Mouse (Mus musculus) heart, embryonic 10.5 days (tissue): ENCODE results near the gene Zdhhc13. TPM values are rescaled to one million over a fixed set of nuclear protein-coding genes. Genes with fewer than 3 reads are reported as not detected.

Experiments used
- DNase-seq: peaks from one replicate; pipeline ENCODE4 v3.0.0-alpha.2; 2017; ENCODE audit warnings: low spot score
- H3K27ac ChIP-seq: fragments of 300-500 bp; sonication (generic); 2 replicates; pipeline ENCODE4 v1.5.1; 2016; ENCODE audit warnings: mild to moderate bottlenecking
- H3K27me3 ChIP-seq: fragments of 300-500 bp; sonication (generic); 2 replicates; pipeline ENCODE4 v1.6.1; 2016; ENCODE audit warnings: mild to moderate bottlenecking; ENCODE audit not compliant: poor library complexity, insufficient read depth, severe bottlenecking
- H3K36me3 ChIP-seq: fragments of 300-500 bp; sonication (generic); 2 replicates; pipeline ENCODE4 v1.6.1; 2016; ENCODE audit warnings: mild to moderate bottlenecking, moderate library complexity
- H3K4me1 ChIP-seq: fragments of 300-500 bp; sonication (generic); 2 replicates; pipeline ENCODE4 v1.6.1; 2016; ENCODE audit warnings: mild to moderate bottlenecking
- H3K4me3 ChIP-seq: fragments of 300-500 bp; sonication (generic); 2 replicates; pipeline ENCODE4 v1.5.1; 2016; ENCODE audit warnings: mild to moderate bottlenecking, moderate library complexity
- H3K9me3 ChIP-seq: fragments of 300-500 bp; sonication (generic); 2 replicates; pipeline ENCODE4 v1.6.1; 2016; ENCODE audit warnings: mild to moderate bottlenecking, moderate library complexity
- WGBS: fragments of 180-500 bp; shearing (Covaris S2); methylation state at CpG from one replicate; pipeline ENCODE4 v1.1.7; 2016; 5-methylcytosine and 5-hydroxymethylcytosine counted together
- polyA plus RNA-seq: library from polyadenylated mRNA; unstranded; fragments of >200 nt; fragmentation: Nextera tagmentation; extraction: Ambion mirVana; gene quantifications from 2 replicates; pipeline ENCODE4 v1.2.1, GENCODE M21; 2016

Zdhhc13 gene
- polyA plus RNA-seq, 1 experiment from 2014 or later: 34.8 TPM

DNA sequence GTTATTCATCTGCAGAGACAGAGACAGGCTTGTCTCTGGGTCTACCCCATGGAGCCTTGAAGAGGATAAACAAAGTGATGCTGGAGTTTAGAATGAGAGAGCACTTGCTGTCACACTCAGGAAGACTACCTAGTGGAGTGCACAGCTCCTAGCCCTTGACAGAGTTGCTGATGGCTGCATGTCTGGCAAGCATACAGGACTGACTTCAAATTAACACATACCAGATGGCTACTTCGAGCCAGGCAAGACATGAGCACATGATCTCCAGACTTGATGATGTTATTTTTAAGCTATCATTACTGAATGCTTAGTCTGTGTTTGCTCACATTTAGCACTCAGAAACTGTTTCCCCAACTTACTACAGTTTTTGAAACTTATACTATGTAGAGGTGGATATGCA is 19.1 kb upstream of the Zdhhc13 start:
- WGBS: 41% methylated on average over 1 of the region's 1 CpGs
- no peak overlapping the region for H3K4me3 ChIP-seq
- H3K27ac ChIP-seq: no peak overlapping the region
- H3K27me3 ChIP-seq: no peaks in the 10 kb centered on the region
- H3K9me3 ChIP-seq: no peaks in the 10 kb centered on the region
- H3K36me3 ChIP-seq: no peaks in the 10 kb centered on the region
- no peaks in the 10 kb centered on the region for H3K4me1 ChIP-seq
- no peak for DNase-seq

DNA sequence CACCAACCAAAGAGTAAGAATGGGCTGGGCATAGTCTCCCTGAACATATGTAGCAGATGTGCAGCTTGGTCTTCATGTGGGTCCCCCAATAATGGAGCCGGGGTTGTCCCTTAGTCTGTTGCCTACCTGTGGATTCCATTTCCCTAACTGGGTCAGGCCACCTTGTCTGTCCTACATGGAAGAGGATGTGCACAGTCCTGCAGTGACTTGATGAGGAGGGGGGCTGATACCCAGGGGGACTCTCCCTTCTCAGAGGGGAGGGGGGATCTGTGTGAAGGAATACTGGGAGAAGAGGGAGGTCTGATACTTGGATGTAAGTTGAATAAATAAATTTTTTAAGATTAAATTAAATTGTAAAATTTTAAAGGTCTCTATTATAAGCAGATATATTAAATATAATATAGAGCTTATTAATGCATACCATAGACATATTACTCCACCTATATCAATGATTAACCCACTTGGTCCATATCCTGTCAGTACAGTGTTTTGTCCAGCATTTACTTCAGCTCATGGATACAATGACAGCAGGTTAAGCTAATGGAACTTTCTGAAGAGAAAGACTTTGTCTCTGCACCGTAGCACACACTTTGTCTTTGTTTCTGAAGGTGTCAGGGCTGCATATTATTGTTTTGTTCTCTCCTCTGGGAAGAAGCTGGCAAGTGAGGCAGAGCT is 16.6 kb upstream of the Zdhhc13 start:
- Histone ChIP-seq H3K27ac (no peak overlapping the region), H3K4me3 (no peak overlapping the region), H3K27me3 (no peaks in the 10 kb centered on the region), H3K36me3 (no peaks in the 10 kb centered on the region), H3K4me1 (no peaks in the 10 kb centered on the region), H3K9me3 (no peaks in the 10 kb centered on the region)
- DNase-seq: no peak
- WGBS: 91% methylated on average over 2 of the region's 2 CpGs

DNA sequence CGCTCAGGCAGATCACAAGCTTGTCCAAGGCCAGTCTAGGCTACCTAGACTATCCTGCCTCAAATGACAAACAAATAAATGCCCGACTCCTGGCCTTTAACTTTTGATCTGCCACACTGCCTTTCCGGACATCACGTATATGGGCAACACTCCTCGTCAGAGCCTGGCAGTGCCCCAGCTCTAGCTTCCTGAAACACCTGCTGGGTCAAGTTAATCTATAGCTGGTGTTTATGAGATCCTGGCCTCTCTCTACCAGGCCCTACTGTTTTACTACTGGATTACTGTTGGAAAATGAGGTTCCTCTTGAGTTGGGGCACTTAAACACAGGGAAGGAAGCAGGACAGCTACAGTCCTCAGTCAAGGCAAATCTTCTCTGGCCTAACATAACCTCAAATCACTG is 15.5 kb upstream of the Zdhhc13 start:
- H3K4me3 ChIP-seq: no peak overlapping the region
- no peak for DNase-seq
- H3K4me1 ChIP-seq: no peaks in the 10 kb centered on the region
- WGBS: 84% methylated on average over 5 of the region's 5 CpGs
- H3K9me3 ChIP-seq: no peaks in the 10 kb centered on the region
- no peak overlapping the region for H3K27ac ChIP-seq
- no peaks in the 10 kb centered on the region for H3K36me3 ChIP-seq
- H3K27me3 ChIP-seq: no peaks in the 10 kb centered on the region

DNA sequence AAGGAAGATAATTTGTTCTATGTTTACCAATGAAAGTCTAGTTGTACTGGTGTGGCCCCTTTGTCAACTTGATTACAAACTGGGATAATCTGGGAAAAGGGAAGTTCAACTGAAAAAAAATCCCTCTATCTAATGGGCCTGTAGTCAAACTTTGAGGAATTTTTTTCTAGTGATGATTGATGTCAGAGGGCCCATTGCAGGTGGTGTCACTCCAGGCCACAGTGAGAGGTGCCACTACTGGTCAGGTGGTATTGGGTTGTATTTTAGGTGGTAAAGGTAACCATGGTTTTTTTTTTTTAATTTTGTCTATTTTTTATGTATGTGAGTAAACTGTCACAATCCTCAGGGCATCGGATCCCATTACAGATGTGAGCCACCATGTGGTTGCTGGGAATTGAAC is 14.2 kb upstream of the Zdhhc13 start:
- H3K27ac ChIP-seq: no peak overlapping the region
- 95% methylated on average over 1 of the region's 1 CpGs for WGBS
- H3K36me3 ChIP-seq: no peaks in the 10 kb centered on the region
- no peak overlapping the region for H3K4me3 ChIP-seq
- no peaks in the 10 kb centered on the region for H3K27me3 ChIP-seq
- no peaks in the 10 kb centered on the region for H3K9me3 ChIP-seq
- H3K4me1 ChIP-seq: no peaks in the 10 kb centered on the region
- DNase-seq: no peak

DNA sequence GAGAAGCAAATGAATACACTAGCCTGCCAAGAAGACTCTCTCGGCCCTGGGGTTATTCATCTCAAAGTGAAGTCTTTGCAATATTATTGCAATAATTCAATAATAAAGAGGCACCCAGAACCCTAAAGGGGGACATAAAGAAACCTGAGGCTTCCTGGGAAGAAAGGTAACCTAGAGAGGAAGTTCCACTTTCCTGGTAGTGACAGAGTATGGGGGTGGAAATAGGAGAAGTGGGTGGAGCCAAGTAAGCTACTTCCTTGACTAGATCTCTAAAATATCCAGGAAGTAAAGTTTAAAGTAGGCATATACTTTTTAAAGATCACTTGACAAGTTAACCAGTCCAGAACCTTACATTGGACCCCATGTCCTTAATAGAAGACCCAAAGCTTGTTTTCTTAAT is 13.4 kb upstream of the Zdhhc13 start:
- WGBS: 89% methylated on average over 1 of the region's 1 CpGs
- DNase-seq: no peak

DNA sequence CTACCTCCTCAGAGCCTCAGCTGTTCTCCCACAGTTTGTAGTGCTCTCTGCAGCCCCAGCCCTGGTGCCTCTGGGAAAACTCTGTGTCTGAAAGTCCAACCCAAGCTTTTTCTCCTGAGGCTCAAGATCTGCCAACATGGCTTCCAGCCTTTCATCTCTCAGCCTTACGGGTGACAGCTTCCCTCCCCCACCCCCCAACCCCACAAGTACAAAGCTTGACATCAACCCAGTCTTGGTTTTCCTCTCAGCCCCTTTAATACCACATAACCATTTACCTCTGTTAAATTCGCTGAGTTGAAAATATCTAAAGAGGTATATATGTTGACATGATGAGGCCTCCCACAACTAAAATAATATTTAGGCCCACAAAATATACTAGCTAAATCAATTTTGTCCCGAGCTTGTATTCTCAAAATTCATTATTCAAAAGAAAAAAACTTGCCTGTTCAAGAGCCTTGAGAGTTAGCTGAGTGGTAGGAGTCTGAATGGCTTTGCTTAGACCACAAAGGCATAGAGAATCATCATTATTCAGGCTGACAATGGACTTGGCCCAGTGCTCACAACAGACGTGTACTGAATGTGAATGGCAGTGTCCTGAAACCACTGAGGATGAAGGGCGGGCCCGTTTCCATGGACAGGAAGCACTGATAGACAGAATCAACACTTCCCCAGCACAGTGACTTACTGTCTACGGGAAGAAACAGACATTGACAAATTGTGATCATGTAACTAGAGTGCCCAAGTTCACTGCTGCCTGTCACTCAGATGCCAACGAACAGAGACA is 10.9 kb upstream of the Zdhhc13 start:
- Histone ChIP-seq H3K36me3 (no peaks in the 10 kb centered on the region), H3K4me1 (no peaks in the 10 kb centered on the region), H3K4me3 (no peak overlapping the region), H3K27ac (no peak overlapping the region), H3K27me3 (no peaks in the 10 kb centered on the region), H3K9me3 (no peaks in the 10 kb centered on the region)
- 63% methylated on average over 8 of the region's 8 CpGs for WGBS
- DNase-seq: no peak

More for the DNA sequence above, 13.4 kb upstream of the Zdhhc13 start:
- no peaks in the 10 kb centered on the region for H3K27me3 ChIP-seq
- no peaks in the 10 kb centered on the region for H3K36me3 ChIP-seq
- no peaks in the 10 kb centered on the region for H3K4me1 ChIP-seq
- H3K4me3 ChIP-seq: no peak overlapping the region
- H3K9me3 ChIP-seq: no peaks in the 10 kb centered on the region
- H3K27ac ChIP-seq: no peak overlapping the region

DNA sequence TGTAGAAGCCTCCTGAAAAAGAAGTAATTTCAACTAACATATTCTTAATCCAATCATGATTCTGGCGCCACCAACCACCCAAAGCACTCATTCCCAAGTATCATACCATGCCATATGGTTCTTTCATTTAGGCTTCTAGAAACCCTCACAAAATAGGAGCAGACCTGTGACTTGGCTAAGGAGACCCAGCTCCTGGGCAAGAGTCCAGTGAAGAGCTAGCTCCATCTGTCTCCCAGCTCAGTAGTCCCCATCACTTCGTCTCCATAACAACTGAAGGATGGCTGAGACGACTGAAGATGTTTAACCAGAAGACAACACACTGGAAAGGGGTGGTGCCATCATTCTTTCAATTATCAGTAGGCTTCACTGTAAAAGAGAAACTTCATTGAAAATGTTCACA is 9.7 kb upstream of the Zdhhc13 start:
- no peak overlapping the region for H3K4me3 ChIP-seq
- no peak overlapping the region for H3K27ac ChIP-seq
- H3K4me1 ChIP-seq: no peaks in the 10 kb centered on the region
- no peaks in the 10 kb centered on the region for H3K9me3 ChIP-seq
- DNase-seq: no peak
- H3K36me3 ChIP-seq: no peaks in the 10 kb centered on the region
- 78% methylated on average over 3 of the region's 3 CpGs for WGBS
- no peaks in the 10 kb centered on the region for H3K27me3 ChIP-seq

DNA sequence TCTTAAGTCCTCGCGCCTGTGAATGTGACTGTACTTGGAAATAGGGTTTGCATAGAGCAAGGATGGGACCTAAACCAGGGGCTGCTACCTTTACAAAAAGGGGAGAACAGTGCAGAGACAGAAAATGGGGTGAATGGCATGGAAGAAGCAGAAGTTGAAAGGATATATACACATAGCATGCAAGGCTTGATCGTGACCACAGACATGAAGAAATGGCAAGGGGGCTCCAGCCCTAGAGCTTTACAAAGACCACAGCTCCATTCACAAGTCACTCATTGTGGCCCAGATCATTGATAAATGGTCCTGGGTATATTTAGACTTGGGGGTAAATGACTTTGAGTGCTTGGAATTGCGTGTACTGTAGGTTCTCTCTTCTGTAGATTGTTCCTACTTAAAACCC is 6.4 kb upstream of the Zdhhc13 start:
- DNase-seq: no peak
- WGBS: 86% methylated on average over 4 of the region's 4 CpGs
- H3K27ac ChIP-seq: no peak overlapping the region
- H3K36me3 ChIP-seq: no peaks in the 10 kb centered on the region
- H3K4me1 ChIP-seq: no peaks in the 10 kb centered on the region
- no peaks in the 10 kb centered on the region for H3K9me3 ChIP-seq
- H3K27me3 ChIP-seq: no peaks in the 10 kb centered on the region
- H3K4me3 ChIP-seq: no peak overlapping the region

DNA sequence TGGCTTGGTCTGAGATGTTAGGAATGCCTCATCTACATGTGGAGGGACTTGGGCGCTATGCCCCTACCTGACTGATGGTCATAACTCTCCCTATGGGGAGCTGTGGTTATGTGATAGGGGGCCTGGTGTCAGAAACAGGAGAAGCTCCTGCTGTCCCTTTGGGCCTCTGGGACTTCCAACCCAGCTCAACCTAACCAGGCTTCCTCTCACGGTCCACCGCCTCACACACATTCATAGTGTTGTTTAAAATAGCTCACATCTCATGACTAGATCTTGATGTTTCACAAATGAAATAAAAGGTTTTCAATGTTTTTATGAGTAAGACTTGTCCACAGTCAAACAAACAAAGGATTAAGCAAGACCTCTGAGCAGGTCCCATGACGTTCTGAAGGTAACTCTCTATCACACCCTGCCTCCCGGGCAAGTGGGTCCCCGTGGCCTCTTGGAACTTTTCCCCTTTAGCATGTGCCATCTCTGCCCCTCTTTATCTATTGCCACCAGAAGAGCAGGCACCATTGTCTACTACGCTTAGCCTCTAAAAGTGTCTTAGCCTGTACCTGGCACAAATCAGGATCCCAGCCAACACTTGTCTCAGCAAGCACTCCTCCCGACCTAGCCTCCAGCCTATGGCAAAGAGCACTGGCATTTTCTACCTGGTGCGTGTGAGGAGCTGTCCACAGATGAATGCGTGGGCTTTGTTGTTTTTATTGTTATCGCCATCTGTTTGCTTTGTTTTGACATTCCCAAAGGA is 3.9 kb upstream of the Zdhhc13 start:
- H3K4me3 ChIP-seq: no peak overlapping the region
- no peaks in the 10 kb centered on the region for H3K9me3 ChIP-seq
- DNase-seq: no peak
- H3K36me3 ChIP-seq: no peaks in the 10 kb centered on the region
- 74% methylated on average over 11 of the region's 11 CpGs for WGBS
- peaks cover 6% of the 10 kb centered on the region for H3K4me1 ChIP-seq
- H3K27ac ChIP-seq: no peak overlapping the region
- H3K27me3 ChIP-seq: no peaks in the 10 kb centered on the region

DNA sequence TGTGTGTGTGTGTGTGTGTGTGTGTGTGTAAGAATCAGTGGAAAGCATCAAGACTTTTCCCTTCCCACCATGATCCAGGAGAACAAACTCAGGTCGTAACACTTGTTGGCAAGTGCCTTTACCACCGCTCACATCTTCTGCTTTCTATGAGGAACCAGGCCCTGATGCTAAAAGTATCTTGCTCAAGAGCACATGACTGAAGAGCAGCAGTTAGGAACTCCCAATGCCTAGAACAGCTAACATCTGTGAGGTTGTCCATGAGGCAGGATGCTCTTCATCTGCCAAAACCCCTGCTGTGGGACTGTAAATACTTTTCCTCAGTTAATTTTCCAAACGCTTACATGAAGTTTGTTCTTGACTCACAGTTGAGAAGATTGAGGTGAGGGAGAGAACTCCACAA is 455 bp upstream of the Zdhhc13 start:
- Histone ChIP-seq H3K27ac (peak overlapping the region; percentile 90; the same call in 1 of the 2 replicates), H3K4me3 (peak overlapping the region; percentile 89)
- 68% methylated on average over 3 of the region's 3 CpGs for WGBS

DNA sequence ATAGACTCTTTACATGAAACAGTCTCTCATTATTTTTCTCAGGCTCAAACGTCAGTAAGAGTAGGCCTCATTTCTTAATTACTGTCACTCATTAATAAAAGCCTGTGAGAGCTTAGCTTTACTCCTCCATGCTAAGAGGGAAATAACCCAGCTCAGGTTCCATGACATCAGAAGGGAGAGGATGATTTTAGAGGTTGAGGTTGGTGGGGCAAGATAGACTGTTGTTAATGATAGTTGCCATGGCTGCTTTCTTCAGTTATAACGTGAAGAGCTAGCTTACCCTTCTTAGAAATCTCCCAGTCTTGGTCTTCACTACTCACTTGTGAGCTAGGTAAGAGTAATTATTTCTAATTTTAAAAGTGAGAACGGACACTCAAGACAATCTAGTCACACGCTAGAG is 1.3 kb downstream of the Zdhhc13 start:
- H3K36me3 ChIP-seq: 0 out of 2 replicates have a peak, but pooled peaks cover 5% of the 10 kb centered on the region
- WGBS: 63% methylated on average over 4 of the region's 4 CpGs
- no peak overlapping the region for H3K4me3 ChIP-seq
- H3K27ac ChIP-seq: no peak overlapping the region
- no peaks in the 10 kb centered on the region for H3K9me3 ChIP-seq
- no peak for DNase-seq
- peaks cover 13% of the 10 kb centered on the region for H3K4me1 ChIP-seq
- H3K27me3 ChIP-seq: no peaks in the 10 kb centered on the region

More for the DNA sequence above, 455 bp upstream of the Zdhhc13 start:
- Histone ChIP-seq H3K4me1 (peaks cover 13% of the 10 kb centered on the region), H3K9me3 (no peaks in the 10 kb centered on the region), H3K27me3 (no peaks in the 10 kb centered on the region), H3K36me3 (0 out of 2 replicates have a peak, but pooled peaks cover 5% of the 10 kb centered on the region)
- no peak for DNase-seq

DNA sequence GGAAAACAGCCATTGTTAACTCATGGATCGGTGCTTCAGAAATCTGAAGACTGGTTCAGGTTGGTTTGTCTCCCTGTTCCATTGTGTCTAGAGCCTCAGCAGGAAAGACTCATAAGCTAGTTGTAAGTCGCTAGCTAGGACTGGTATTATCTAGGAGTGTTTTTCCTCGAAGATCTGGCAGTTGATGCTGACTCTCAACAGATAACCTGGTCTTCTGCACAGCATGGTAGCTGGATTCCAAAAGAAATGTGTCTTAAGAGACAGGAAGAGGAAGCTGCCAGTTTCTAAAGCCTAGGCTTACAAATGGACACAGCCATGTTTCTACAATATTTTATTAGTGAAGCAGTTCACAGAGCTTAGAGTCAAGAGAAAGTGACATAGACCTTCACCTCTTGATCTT is 2.6 kb downstream of the Zdhhc13 start:
- whole genome bisulfite sequencing: 68% methylated on average over 3 of the region's 3 CpGs
- Histone ChIP-seq H3K27ac (no peak overlapping the region), H3K4me3 (no peak overlapping the region), H3K27me3 (no peaks in the 10 kb centered on the region), H3K36me3 (peaks cover 9% of the 10 kb centered on the region; the same call in 1 of the 2 replicates), H3K9me3 (no peaks in the 10 kb centered on the region), H3K4me1 (peaks cover 13% of the 10 kb centered on the region)
- DNase-seq: no peak

DNA sequence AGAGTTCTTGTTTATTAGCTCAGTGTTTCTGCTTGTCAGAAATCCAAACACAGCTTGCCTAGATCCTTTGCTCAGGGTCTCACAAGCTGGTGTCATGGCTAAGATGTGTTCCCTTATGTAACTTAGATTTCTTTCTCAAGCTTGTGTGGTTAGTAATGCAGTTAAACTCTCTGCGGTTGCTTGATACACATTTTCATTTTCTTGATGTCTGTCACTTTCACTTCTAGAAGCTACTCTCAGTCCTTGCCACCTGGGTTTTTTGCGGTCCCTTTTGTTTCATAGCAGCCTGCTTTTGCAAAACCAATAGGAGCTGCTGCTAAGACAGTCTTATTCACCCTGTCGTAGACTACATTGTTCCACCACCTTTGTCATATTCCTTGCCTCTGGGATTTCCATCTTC is 6.3 kb downstream of the Zdhhc13 start:
- Histone ChIP-seq H3K4me3 (no peak overlapping the region), H3K27ac (no peak overlapping the region), H3K9me3 (no peaks in the 10 kb centered on the region), H3K4me1 (peaks cover 18% of the 10 kb centered on the region), H3K27me3 (no peaks in the 10 kb centered on the region), H3K36me3 (peaks cover 9% of the 10 kb centered on the region; the same call in 1 of the 2 replicates)
- no peak for DNase-seq
- WGBS: 93% methylated on average over 3 of the region's 3 CpGs
